8 mouse cellular contexts compared by ENCODE assay signal in the genomic region with DNA sequence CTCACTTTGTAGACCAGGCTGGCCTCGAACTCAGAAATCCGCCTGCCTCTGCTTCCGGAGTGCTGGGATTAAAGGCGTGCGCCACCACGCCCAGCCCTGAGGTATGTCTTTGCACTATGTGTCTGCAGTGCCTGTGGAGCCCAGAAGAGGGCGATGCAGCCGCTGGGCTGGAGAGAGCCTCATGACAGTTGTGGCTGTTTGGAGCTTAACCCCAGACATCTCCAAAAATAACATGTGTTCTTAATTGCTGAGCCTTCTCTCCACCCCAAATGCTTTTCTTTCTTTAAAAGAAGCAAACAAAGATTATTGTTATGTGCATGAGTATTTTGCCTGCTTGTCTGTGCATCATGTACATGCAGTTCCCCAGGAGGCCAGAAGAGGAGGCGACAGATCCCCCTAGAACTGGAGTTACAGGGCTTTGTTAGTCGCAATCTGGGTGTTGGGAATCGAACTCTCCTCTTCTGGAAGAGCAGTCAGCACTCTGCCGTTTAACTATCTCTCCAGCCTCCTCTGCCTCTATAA. TPM values are rescaled to one million over a fixed set of nuclear protein-coding genes. Genes with fewer than 3 reads are reported as not detected.
DNase-seq lines count a peak whose midpoint lies in the region; ATAC-seq and TF ChIP-seq lines count a peak whose summit lies in the region.

No protein-coding gene starts in this region.

- ATAC-seq in neural tube, embryonic 11.5 days (ENCODE audit: insufficient read depth, low FRiP score, low TSS enrichment), result 0 out of 2 replicates have a peak, but pooled peaks have one; percentile 1
- peak; percentile 45 for ATAC-seq in forebrain, postnatal 0 days
- peak; percentile 15 for ATAC-seq in intestine, embryonic 15.5 days
- ATAC-seq in liver, postnatal 0 days, result peak; percentile 51
- no peak for ATAC-seq in activated CD4-positive, CD25-positive, alpha-beta regulatory T cell, adult 4 months

- H3K9me3 ChIP-seq in neural tube, embryonic 11.5 days (ENCODE audit: control insufficient read depth, low read length), result no peaks in the 10 kb centered on the region
- no peaks in the 10 kb centered on the region for H3K9me3 ChIP-seq in forebrain, postnatal 0 days (ENCODE audit: low read length)
- no peaks in the 10 kb centered on the region for H3K9me3 ChIP-seq in intestine, embryonic 15.5 days
- H3K9me3 ChIP-seq in liver, postnatal 0 days (ENCODE audit: low read length), result no peaks in the 10 kb centered on the region

- H3K27me3 ChIP-seq in neural tube, embryonic 11.5 days (ENCODE audit: control insufficient read depth, insufficient read depth, low read length), result no peaks in the 10 kb centered on the region
- no peaks in the 10 kb centered on the region for H3K27me3 ChIP-seq in forebrain, postnatal 0 days (ENCODE audit: insufficient read depth, low read length)
- H3K27me3 ChIP-seq in intestine, embryonic 15.5 days (replicated peaks), result no peaks in the 10 kb centered on the region
- no peaks in the 10 kb centered on the region for H3K27me3 ChIP-seq in liver, postnatal 0 days (ENCODE audit: insufficient read depth, low read length)

- no peak overlapping the region for H3K27ac ChIP-seq in neural tube, embryonic 11.5 days (ENCODE audit: low read depth, low read length)
- H3K27ac ChIP-seq in forebrain, postnatal 0 days (ENCODE audit: low read depth, low read length), result peak overlapping the region; percentile 95; the same call in 1 of the 2 replicates
- H3K27ac ChIP-seq in intestine, embryonic 15.5 days, result 0 out of 2 replicates have a peak overlapping the region, but pooled peaks have one; percentile 38
- H3K27ac ChIP-seq in liver, postnatal 0 days (ENCODE audit: low read depth), result peak overlapping the region; percentile 95
- H3K27ac ChIP-seq in olfactory bulb, adult 2 months (ENCODE audit: insufficient read depth, low read depth, low read length), result no peak overlapping the region

- H3K4me2 ChIP-seq in neural tube, embryonic 11.5 days (ENCODE audit: low read depth), result peak overlapping the region; percentile 43
- peak overlapping the region; percentile 78 for H3K4me2 ChIP-seq in forebrain, postnatal 0 days (ENCODE audit: low read depth)
- H3K4me2 ChIP-seq in intestine, embryonic 15.5 days (replicated peaks), result peak overlapping the region; percentile 66
- H3K4me2 ChIP-seq in liver, postnatal 0 days (ENCODE audit: low read depth, low read length), result peak overlapping the region; percentile 97

- TF ChIP-seq CTCF in forebrain, postnatal 0 days (IDR thresholded peaks at IDR 0.05; ENCODE audit: low read depth), result peak; percentile 62
- peak; percentile 69 for TF ChIP-seq CTCF in liver, postnatal 0 days (IDR thresholded peaks at IDR 0.05; ENCODE audit: low read depth)
- no peak for TF ChIP-seq CTCF in olfactory bulb, adult 2 months (IDR thresholded peaks at IDR 0.05; ENCODE audit: insufficient read depth, low read depth, low read length)

- no peak for TF ChIP-seq POLR2A in olfactory bulb, adult 2 months (IDR thresholded peaks at IDR 0.05; ENCODE audit: insufficient read depth, low read depth, low read length)

- DNase-seq in neural tube, embryonic 11.5 days (ENCODE audit: low spot score), result peak; percentile 54
- DNase-seq in neural tube, embryonic 10.5 days (ENCODE audit: extremely low spot score, low spot score), result no peak
- peak; percentile 62 for DNase-seq in brain, adult 2 months (ENCODE audit: low read depth, low spot score)
- DNase-seq in forebrain, postnatal 0 days, result peak; percentile 67
- peak; percentile 70 for DNase-seq in liver, postnatal 0 days

- H3K4me1 ChIP-seq in neural tube, embryonic 11.5 days (ENCODE audit: control insufficient read depth, insufficient read depth, low read length), result peaks cover 5% of the 10 kb centered on the region
- peaks cover 13% of the 10 kb centered on the region; the same call in 1 of the 2 replicates for H3K4me1 ChIP-seq in forebrain, postnatal 0 days (ENCODE audit: insufficient read depth)
- peaks cover 17% of the 10 kb centered on the region for H3K4me1 ChIP-seq in intestine, embryonic 15.5 days (replicated peaks)
- H3K4me1 ChIP-seq in liver, postnatal 0 days (ENCODE audit: insufficient read depth), result peaks cover 16% of the 10 kb centered on the region
- peaks cover 4% of the 10 kb centered on the region; the same call in 1 of the 2 replicates for H3K4me1 ChIP-seq in olfactory bulb, adult 2 months (ENCODE audit: control insufficient read depth, insufficient read depth, low read length)

- 0 out of 2 replicates have a peak, but pooled peaks cover 3% of the 10 kb centered on the region for H3K36me3 ChIP-seq in neural tube, embryonic 11.5 days (ENCODE audit: control insufficient read depth, insufficient read depth, low read length)
- peaks cover 18% of the 10 kb centered on the region; the same call in 1 of the 2 replicates for H3K36me3 ChIP-seq in forebrain, postnatal 0 days (ENCODE audit: insufficient read depth)
- 0 out of 2 replicates have a peak, but pooled peaks cover 6% of the 10 kb centered on the region for H3K36me3 ChIP-seq in intestine, embryonic 15.5 days
- H3K36me3 ChIP-seq in liver, postnatal 0 days (replicated peaks; ENCODE audit: insufficient read depth, low read length), result peaks cover 2% of the 10 kb centered on the region

- WGBS in neural tube, embryonic 11.5 days, result 78% methylated on average over 12 of the region's 12 CpGs
- WGBS in forebrain, postnatal 0 days, result 80% methylated on average over 12 of the region's 12 CpGs
- 78% methylated on average over 12 of the region's 12 CpGs for WGBS in intestine, embryonic 15.5 days
- WGBS in liver, postnatal 0 days (ENCODE audit: insufficient replicate concordance), result 75% methylated on average over 12 of the region's 12 CpGs
- WGBS in olfactory bulb, adult 2 months, result 73% methylated on average over 12 of the region's 12 CpGs

- TF ChIP-seq EP300 in liver, postnatal 0 days (IDR thresholded peaks at IDR 0.05; ENCODE audit: low read depth), result no peak

- H3K4me3 ChIP-seq in neural tube, embryonic 11.5 days (ENCODE audit: low read depth, low read length), result peak overlapping the region; percentile 55
- H3K4me3 ChIP-seq in forebrain, postnatal 0 days (ENCODE audit: low read depth, low read length), result peak overlapping the region; percentile 73
- H3K4me3 ChIP-seq in intestine, embryonic 15.5 days (replicated peaks), result peak overlapping the region; percentile 62
- H3K4me3 ChIP-seq in liver, postnatal 0 days (ENCODE audit: low read depth, low read length), result peak overlapping the region; percentile 71
- H3K4me3 ChIP-seq in olfactory bulb, adult 2 months (ENCODE audit: insufficient read depth, low read depth, low read length), result 0 out of 2 replicates have a peak overlapping the region, but pooled peaks have one; percentile 8

- H3K9ac ChIP-seq in neural tube, embryonic 11.5 days (ENCODE audit: low read length), result no peak overlapping the region
- peak overlapping the region; percentile 82 for H3K9ac ChIP-seq in forebrain, postnatal 0 days
- no peak overlapping the region for H3K9ac ChIP-seq in intestine, embryonic 15.5 days
- no peak overlapping the region for H3K9ac ChIP-seq in liver, postnatal 0 days (replicated peaks)

RNA-seq across cellular contexts. Expression of gene Aldh16a1, which starts 0.7 kb away (rescaled TPM):
- 34.2 and 37.6 TPM in 2 replicates for polyA plus RNA-seq in neural tube, embryonic 11.5 days (2014; fragmentation: Nextera tagmentation; extraction: Ambion mirVana)
- total RNA-seq in forebrain, postnatal 0 days (2014; rRNA removed), result 10.2 and 14.2 TPM in 2 replicates
- polyA plus RNA-seq in forebrain, postnatal 0 days (2015; fragmentation: Nextera tagmentation; extraction: Ambion mirVana), result 13.3 TPM in 2 replicates
- 79.0 and 87.3 TPM in 2 replicates for polyA plus RNA-seq in intestine, embryonic 15.5 days (2015; fragmentation: Nextera tagmentation; extraction: Ambion mirVana)
- polyA plus RNA-seq in liver, postnatal 0 days (2015; fragmentation: Nextera tagmentation; extraction: Ambion mirVana), result 26.8 and 29.6 TPM in 2 replicates
- polyA plus RNA-seq in olfactory bulb, adult 2 months (2012; ENCODE audit: insufficient read depth, insufficient read length, low replicate concordance, missing spikeins), result not detected in 2 replicates
- 10 to 100 TPM; 21.4 to 27.4 TPM for polyA plus RNA-seq in activated CD4-positive, CD25-positive, alpha-beta regulatory T cell, adult 4 months (2017; shearing (Covaris generic))

RNA-seq across cellular contexts. Expression of gene Pih1d1, which starts 1.0 kb away (rescaled TPM):
- 98.4 and 108 TPM in 2 replicates for polyA plus RNA-seq in neural tube, embryonic 11.5 days (2014; fragmentation: Nextera tagmentation; extraction: Ambion mirVana)
- 112 and 117 TPM in 2 replicates for total RNA-seq in forebrain, postnatal 0 days (2014; rRNA removed)
- 74.3 and 80.4 TPM in 2 replicates for polyA plus RNA-seq in forebrain, postnatal 0 days (2015; fragmentation: Nextera tagmentation; extraction: Ambion mirVana)
- 94.1 and 98.9 TPM in 2 replicates for polyA plus RNA-seq in intestine, embryonic 15.5 days (2015; fragmentation: Nextera tagmentation; extraction: Ambion mirVana)
- 37.6 and 37.8 TPM in 2 replicates for polyA plus RNA-seq in liver, postnatal 0 days (2015; fragmentation: Nextera tagmentation; extraction: Ambion mirVana)
- not detected in 2 replicates for polyA plus RNA-seq in olfactory bulb, adult 2 months (2012; ENCODE audit: insufficient read depth, insufficient read length, low replicate concordance, missing spikeins)
- polyA plus RNA-seq in activated CD4-positive, CD25-positive, alpha-beta regulatory T cell, adult 4 months (2017; shearing (Covaris generic)), result 10 to 100 TPM; 44.4 to 53.0 TPM

RNA-seq across cellular contexts. Expression of gene Slc17a7, which starts 8.7 kb away (rescaled TPM):
- polyA plus RNA-seq in neural tube, embryonic 11.5 days (2014; fragmentation: Nextera tagmentation; extraction: Ambion mirVana), result 2.3 and 3.6 TPM in 2 replicates
- total RNA-seq in forebrain, postnatal 0 days (2014; rRNA removed), result 71.4 and 87.5 TPM in 2 replicates
- polyA plus RNA-seq in forebrain, postnatal 0 days (2015; fragmentation: Nextera tagmentation; extraction: Ambion mirVana), result 47.6 and 50.3 TPM in 2 replicates
- polyA plus RNA-seq in intestine, embryonic 15.5 days (2015; fragmentation: Nextera tagmentation; extraction: Ambion mirVana), result 0.13 and 0.15 TPM in 2 replicates
- not detected in 2 replicates for polyA plus RNA-seq in liver, postnatal 0 days (2015; fragmentation: Nextera tagmentation; extraction: Ambion mirVana)
- polyA plus RNA-seq in olfactory bulb, adult 2 months (2012; ENCODE audit: insufficient read depth, insufficient read length, low replicate concordance, missing spikeins), result not detected in 2 replicates
- polyA plus RNA-seq in activated CD4-positive, CD25-positive, alpha-beta regulatory T cell, adult 4 months (2017; shearing (Covaris generic)), result not detected

RNA-seq across cellular contexts. Expression of gene Flt3l, which starts 18.8 kb away (rescaled TPM):
- polyA plus RNA-seq in neural tube, embryonic 11.5 days (2014; fragmentation: Nextera tagmentation; extraction: Ambion mirVana), result 0.76 and 0.85 TPM in 2 replicates
- 2.3 and 3.1 TPM in 2 replicates for total RNA-seq in forebrain, postnatal 0 days (2014; rRNA removed)
- 1.9 and 6.8 TPM in 2 replicates for polyA plus RNA-seq in forebrain, postnatal 0 days (2015; fragmentation: Nextera tagmentation; extraction: Ambion mirVana)
- polyA plus RNA-seq in intestine, embryonic 15.5 days (2015; fragmentation: Nextera tagmentation; extraction: Ambion mirVana), result 1.8 and 2.0 TPM in 2 replicates
- 2.0 and 2.3 TPM in 2 replicates for polyA plus RNA-seq in liver, postnatal 0 days (2015; fragmentation: Nextera tagmentation; extraction: Ambion mirVana)
- polyA plus RNA-seq in olfactory bulb, adult 2 months (2012; ENCODE audit: insufficient read depth, insufficient read length, low replicate concordance, missing spikeins), result not detected in 2 replicates
- 100 to 1,000 TPM; 118 to 125 TPM for polyA plus RNA-seq in activated CD4-positive, CD25-positive, alpha-beta regulatory T cell, adult 4 months (2017; shearing (Covaris generic))

RNA-seq across cellular contexts. Expression of gene Gm45713, which starts 19.0 kb away (rescaled TPM):
- polyA plus RNA-seq in neural tube, embryonic 11.5 days (2014; fragmentation: Nextera tagmentation; extraction: Ambion mirVana), result 0.21 and 0.30 TPM in 2 replicates
- total RNA-seq in forebrain, postnatal 0 days (2014; rRNA removed), result not detected in 2 replicates
- 0.36 TPM in 1 of 2 replicates, not detected in the other for polyA plus RNA-seq in forebrain, postnatal 0 days (2015; fragmentation: Nextera tagmentation; extraction: Ambion mirVana)
- 0.24 and 0.28 TPM in 2 replicates for polyA plus RNA-seq in intestine, embryonic 15.5 days (2015; fragmentation: Nextera tagmentation; extraction: Ambion mirVana)
- polyA plus RNA-seq in liver, postnatal 0 days (2015; fragmentation: Nextera tagmentation; extraction: Ambion mirVana), result 0.27 and 0.70 TPM in 2 replicates
- polyA plus RNA-seq in olfactory bulb, adult 2 months (2012; ENCODE audit: insufficient read depth, insufficient read length, low replicate concordance, missing spikeins), result not detected in 2 replicates
- not detected for polyA plus RNA-seq in activated CD4-positive, CD25-positive, alpha-beta regulatory T cell, adult 4 months (2017; shearing (Covaris generic))

Comparison
In these comparisons a context has a peak if more than half of its experiments do, and no peak if none do; other contexts are left out.
1. H3K27ac ChIP-seq: peak in forebrain, postnatal 0 days (single experiment), intestine, embryonic 15.5 days (single experiment) and liver, postnatal 0 days (single experiment); none in neural tube, embryonic 11.5 days (single experiment) and olfactory bulb, adult 2 months (single experiment).
2. H3K4me2 ChIP-seq: peak in every context shown above with its lines; median percentile 97 in liver, postnatal 0 days; 78 in forebrain, postnatal 0 days; 66 in intestine, embryonic 15.5 days; 43 in neural tube, embryonic 11.5 days.
3. H3K4me3 ChIP-seq: peak in every context shown above with its lines; median percentile 73 in forebrain, postnatal 0 days; 71 in liver, postnatal 0 days; 62 in intestine, embryonic 15.5 days; 55 in neural tube, embryonic 11.5 days; 8 in olfactory bulb, adult 2 months.
4. RNA of gene Aldh16a1, which starts 0.7 kb away (polyA plus RNA-seq): 79.0 to 87.3 TPM in intestine, embryonic 15.5 days, 34.2 to 37.6 TPM in neural tube, embryonic 11.5 days, 21.4 to 27.4 TPM in activated CD4-positive, CD25-positive, alpha-beta regulatory T cell, adult 4 months, 26.8 to 29.6 TPM in liver, postnatal 0 days and 13.3 TPM in forebrain, postnatal 0 days; not detected in olfactory bulb, adult 2 months; every median in the first group is over 10 times any median in the second.
5. RNA of gene Pih1d1, which starts 1.0 kb away (polyA plus RNA-seq): 98.4 to 108 TPM in neural tube, embryonic 11.5 days, 94.1 to 98.9 TPM in intestine, embryonic 15.5 days, 74.3 to 80.4 TPM in forebrain, postnatal 0 days, 44.4 to 53.0 TPM in activated CD4-positive, CD25-positive, alpha-beta regulatory T cell, adult 4 months and 37.6 to 37.8 TPM in liver, postnatal 0 days; not detected in olfactory bulb, adult 2 months; every median in the first group is over 10 times any median in the second.
6. RNA of gene Slc17a7, which starts 8.7 kb away (polyA plus RNA-seq): not detected in olfactory bulb, adult 2 months and 47.6 to 50.3 TPM in forebrain, postnatal 0 days; 2.3 to 3.6 TPM in neural tube, embryonic 11.5 days, 0.13 to 0.15 TPM in intestine, embryonic 15.5 days, not detected in liver, postnatal 0 days and not detected in activated CD4-positive, CD25-positive, alpha-beta regulatory T cell, adult 4 months; every median in the first group is over 10 times any median in the second.